Mouse (Mus musculus) intestine, embryonic 14.5 days (tissue): ENCODE data around the gene Tff2. TPM values are rescaled to one million over a fixed set of nuclear protein-coding genes. Genes with fewer than 3 reads are reported as not detected.

ENCODE experiments used
- ATAC-seq: fragments of 200-750 bp; cut with Nextera tagmentation; replicated peaks from 2 replicates; pipeline ENCODE4 v1.8.0; 2017; ENCODE audit warnings: low read depth, moderate number of reproducible peaks, moderate TSS enrichment, moderate library complexity; ENCODE audit not compliant: low FRiP score, low TSS enrichment
- DNase-seq: peaks from one replicate; pipeline ENCODE4 v3.0.0-alpha.2; 2018; ENCODE audit warnings: low spot score
- H3K27ac ChIP-seq: fragments of 300-500 bp; sonication (generic); 2 replicates; pipeline ENCODE4 v1.5.1; 2014; ENCODE audit warnings: low read depth, mild to moderate bottlenecking, control low read depth
- H3K27me3 ChIP-seq: fragments of 300-500 bp; sonication (generic); replicated peaks from 2 replicates; pipeline ENCODE4 v1.6.1; 2014; ENCODE audit warnings: low read length, control low read depth; ENCODE audit not compliant: control insufficient read depth, insufficient read depth
- H3K36me3 ChIP-seq: fragments of 300-500 bp; sonication (generic); 2 replicates; pipeline ENCODE4 v1.6.1; 2014; ENCODE audit warnings: low read length, control low read depth; ENCODE audit not compliant: control insufficient read depth, insufficient read depth
- H3K4me1 ChIP-seq: fragments of 300-500 bp; sonication (generic); replicated peaks from 2 replicates; pipeline ENCODE4 v1.6.1; 2014; ENCODE audit warnings: low read length, control low read depth, mixed read lengths; ENCODE audit not compliant: control insufficient read depth, insufficient read depth
- H3K4me2 ChIP-seq: fragments of 300-500 bp; sonication (generic); 2 replicates; pipeline ENCODE4 v1.6.1; 2014; ENCODE audit warnings: low read length
- H3K4me3 ChIP-seq: fragments of 300-500 bp; sonication (generic); 2 replicates; pipeline ENCODE4 v1.5.1; 2014; ENCODE audit warnings: low read depth, low read length, control low read depth, mixed read lengths
- H3K9ac ChIP-seq: fragments of 300-500 bp; sonication (generic); 2 replicates; pipeline ENCODE4 v1.6.1; 2014; ENCODE audit warnings: mild to moderate bottlenecking, low read length
- H3K9me3 ChIP-seq: fragments of 300-500 bp; sonication (generic); 2 replicates; pipeline ENCODE4 v1.6.1; 2016; ENCODE audit warnings: low read length, control low read depth; ENCODE audit not compliant: control insufficient read depth
- WGBS: fragments of 180-500 bp; shearing (Covaris S2); extraction: QIAGEN DNeasy Blood & Tissue Kit; methylation state at CpG from one replicate; pipeline ENCODE4 v1.1.7; 2014; 5-methylcytosine and 5-hydroxymethylcytosine counted together
- polyA plus RNA-seq: library from polyadenylated mRNA; unstranded; fragments of >200 nt; fragmentation: Nextera tagmentation; extraction: Ambion mirVana; gene quantifications from 2 replicates; pipeline ENCODE4 v1.2.1, GENCODE M21; 2014

Gene Tff2
- polyA plus RNA-seq, 1 experiment from 2014 or later: 2.0 TPM

DNA sequence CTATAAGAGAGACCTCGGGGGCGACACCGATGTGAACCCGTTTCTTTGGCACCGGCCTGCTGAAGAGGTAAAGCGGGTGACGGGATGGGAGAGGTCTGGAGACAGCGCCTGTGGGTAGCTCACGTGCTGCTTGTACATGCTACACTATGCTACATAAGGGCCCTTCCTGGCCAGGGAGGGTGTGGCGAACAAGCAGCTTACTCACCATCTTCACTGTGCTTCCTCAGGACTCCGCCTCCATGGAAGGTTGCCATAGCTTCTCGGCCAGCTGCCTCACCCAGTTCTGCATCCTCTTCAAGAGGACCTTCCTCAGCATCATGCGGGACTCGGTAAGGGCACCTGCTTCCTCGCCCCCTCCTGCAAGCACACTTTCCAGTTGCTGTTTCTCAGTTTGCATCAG is 35.7 kb downstream of the Tff2 start:
- ATAC-seq (no peak), DNase-seq (no peak)
- Histone ChIP-seq H3K27ac (no peak overlapping the region), H3K4me1 (no peaks in the 10 kb centered on the region), H3K9me3 (no peaks in the 10 kb centered on the region), H3K9ac (no peak overlapping the region), H3K4me3 (no peak overlapping the region), H3K4me2 (no peak overlapping the region), H3K36me3 (no peaks in the 10 kb centered on the region), H3K27me3 (no peaks in the 10 kb centered on the region)
- 88% methylated on average over 15 of the region's 15 CpGs for WGBS

DNA sequence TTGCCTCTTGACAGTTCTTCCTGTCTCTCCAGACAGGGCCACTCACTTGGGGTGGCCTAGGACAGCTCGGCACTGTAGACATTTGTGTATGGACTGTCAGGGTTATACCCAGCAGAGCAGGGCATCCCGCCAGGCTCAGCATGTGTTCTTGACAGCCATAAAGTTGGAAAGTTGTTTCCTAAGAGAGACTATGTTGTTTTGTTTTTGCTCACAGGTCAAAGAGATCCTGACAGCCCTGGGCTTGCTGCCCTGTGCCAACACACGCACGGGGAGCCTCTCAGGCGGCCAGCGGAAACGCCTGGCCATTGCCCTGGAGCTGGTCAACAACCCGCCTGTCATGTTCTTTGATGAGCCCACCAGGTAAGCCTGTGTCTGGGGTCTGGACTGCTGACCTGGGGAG is 40.3 kb downstream of the Tff2 start:
- H3K4me1 ChIP-seq: no peaks in the 10 kb centered on the region
- ATAC-seq (no peak), DNase-seq (no peak)
- no peak overlapping the region for H3K4me2 ChIP-seq
- no peaks in the 10 kb centered on the region for H3K9me3 ChIP-seq
- H3K27ac ChIP-seq: no peak overlapping the region
- 83% methylated on average over 8 of the region's 8 CpGs for WGBS
- H3K27me3 ChIP-seq: no peaks in the 10 kb centered on the region
- H3K9ac ChIP-seq: no peak overlapping the region
- H3K36me3 ChIP-seq: no peaks in the 10 kb centered on the region
- no peak overlapping the region for H3K4me3 ChIP-seq

DNA sequence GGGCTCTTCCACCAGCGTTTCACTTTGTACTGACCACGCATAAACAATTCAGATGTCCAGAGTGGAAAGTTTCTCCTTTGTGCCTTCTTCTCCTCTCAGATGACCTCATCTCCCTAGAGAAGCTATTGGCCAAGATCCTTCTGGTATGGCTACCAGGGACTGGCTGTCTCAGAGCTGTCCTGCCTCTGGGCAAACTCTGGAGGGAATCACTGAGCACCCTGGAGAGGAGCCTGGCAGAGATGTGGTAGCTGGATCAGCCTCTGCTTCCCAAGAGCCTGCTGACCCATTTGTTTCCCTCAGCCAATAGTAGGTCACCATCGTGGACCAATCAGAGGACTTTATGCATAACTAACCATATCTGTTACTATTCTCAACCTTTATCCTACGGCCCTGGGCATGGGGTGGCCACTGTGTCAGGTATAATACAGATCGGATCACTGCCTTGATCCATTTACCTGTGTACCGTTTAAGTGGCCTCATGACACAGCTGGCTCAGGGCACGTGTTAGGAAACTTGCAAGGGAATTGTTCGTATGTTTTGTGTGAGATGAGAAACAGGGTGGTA is 41.0 kb downstream of the Tff2 start:
- Histone ChIP-seq H3K4me2 (no peak overlapping the region), H3K36me3 (no peaks in the 10 kb centered on the region), H3K27me3 (no peaks in the 10 kb centered on the region), H3K9ac (no peak overlapping the region), H3K9me3 (no peaks in the 10 kb centered on the region), H3K4me3 (no peak overlapping the region), H3K27ac (no peak overlapping the region), H3K4me1 (no peaks in the 10 kb centered on the region)
- ATAC-seq: no peak
- no peak for DNase-seq
- WGBS: 87% methylated on average over 8 of the region's 8 CpGs

DNA sequence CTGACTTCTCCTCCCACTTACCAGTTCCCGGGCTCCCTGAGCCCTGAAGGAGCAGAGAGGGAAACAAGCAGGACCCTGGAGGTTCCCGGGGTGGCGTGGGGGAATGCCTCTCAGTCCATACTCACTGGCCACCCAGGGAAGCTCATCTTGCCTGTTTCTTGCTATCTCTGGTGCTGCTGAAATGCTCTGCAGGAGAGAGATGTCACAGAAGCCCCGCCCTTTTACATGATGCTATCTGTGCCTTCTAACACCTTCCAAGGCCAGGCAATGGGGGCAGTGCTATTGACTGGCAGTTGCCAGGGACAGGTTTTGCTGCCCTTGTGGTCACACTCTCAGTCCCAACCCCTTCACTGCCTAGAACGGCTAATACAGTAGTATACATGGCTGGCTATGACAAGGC is 45.3 kb downstream of the Tff2 start:
- Histone ChIP-seq H3K4me1 (no peaks in the 10 kb centered on the region), H3K27ac (no peak overlapping the region), H3K9me3 (no peaks in the 10 kb centered on the region), H3K36me3 (no peaks in the 10 kb centered on the region), H3K4me3 (no peak overlapping the region), H3K27me3 (no peaks in the 10 kb centered on the region), H3K9ac (no peak overlapping the region), H3K4me2 (no peak overlapping the region)
- DNase-seq: no peak
- no peak for ATAC-seq
- WGBS: 68% methylated on average over 5 of the region's 5 CpGs

DNA sequence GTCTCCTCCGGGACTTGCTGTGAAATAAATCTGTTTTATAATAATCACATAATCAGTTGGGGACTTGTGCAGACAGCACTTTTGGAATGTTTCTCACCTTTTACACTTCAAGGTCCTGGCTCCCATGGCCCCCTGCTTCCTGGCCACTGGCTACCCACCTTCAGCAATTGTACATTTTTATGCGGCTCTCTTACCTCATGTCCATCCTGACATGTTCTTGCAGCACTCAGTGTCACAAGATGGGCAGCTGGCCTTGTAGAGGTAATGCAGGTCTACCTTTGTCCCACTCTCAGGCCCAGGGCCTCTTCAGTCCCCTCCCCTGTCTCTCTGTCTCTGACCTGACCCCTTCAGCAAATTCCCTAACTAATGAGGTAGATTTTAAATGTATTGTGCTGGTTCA is 47.2 kb downstream of the Tff2 start:
- Histone ChIP-seq H3K4me2 (no peak overlapping the region), H3K36me3 (no peaks in the 10 kb centered on the region), H3K4me3 (no peak overlapping the region), H3K27me3 (no peaks in the 10 kb centered on the region), H3K27ac (no peak overlapping the region), H3K9me3 (no peaks in the 10 kb centered on the region), H3K9ac (no peak overlapping the region), H3K4me1 (no peaks in the 10 kb centered on the region)
- WGBS: 97% methylated on average over 2 of the region's 2 CpGs
- DNase-seq: no peak
- no peak for ATAC-seq

DNA sequence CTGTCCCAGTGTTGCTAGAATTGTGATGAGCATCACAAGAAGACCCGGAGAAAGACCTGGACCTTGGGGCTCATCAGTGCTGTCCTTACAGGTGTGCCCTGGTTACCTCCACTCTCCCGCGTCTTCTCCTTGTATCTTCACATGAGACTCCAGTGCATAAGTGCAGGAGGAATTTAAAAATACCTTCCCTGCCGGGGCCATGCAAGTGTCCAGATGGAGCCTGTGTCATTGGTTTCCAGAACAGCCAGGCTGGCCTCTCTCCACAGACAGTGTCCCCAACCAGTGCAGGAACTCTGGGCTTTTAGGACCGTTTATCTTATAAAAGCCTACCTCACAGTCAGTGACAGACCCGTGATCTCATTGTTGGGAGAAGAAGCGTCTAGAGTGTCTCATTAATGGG is 48.5 kb downstream of the Tff2 start:
- Histone ChIP-seq H3K4me2 (no peak overlapping the region), H3K27me3 (no peaks in the 10 kb centered on the region), H3K27ac (no peak overlapping the region), H3K9me3 (no peaks in the 10 kb centered on the region), H3K4me1 (no peaks in the 10 kb centered on the region), H3K36me3 (no peaks in the 10 kb centered on the region), H3K9ac (no peak overlapping the region), H3K4me3 (no peak overlapping the region)
- ATAC-seq: no peak
- no peak for DNase-seq
- WGBS: 81% methylated on average over 7 of the region's 7 CpGs

DNA sequence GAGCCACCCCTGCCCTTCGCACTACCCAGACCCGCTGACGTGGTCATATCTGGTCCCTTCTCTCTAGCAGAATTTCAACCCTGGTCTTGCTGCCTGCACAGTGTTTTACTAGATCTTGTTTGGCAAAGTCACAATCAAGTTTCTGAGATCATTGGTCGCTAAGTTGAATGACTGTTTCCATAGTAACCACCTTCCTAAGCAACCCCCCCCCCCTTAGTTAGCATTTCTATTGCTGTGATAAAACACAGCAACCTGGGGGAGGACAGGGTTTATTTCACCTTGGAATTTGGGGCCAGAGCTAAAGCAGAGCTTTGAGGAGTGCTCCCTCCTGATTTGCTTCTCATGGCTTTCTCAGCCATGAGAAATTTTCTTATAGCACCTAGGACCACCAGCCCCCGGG is 49.3 kb downstream of the Tff2 start:
- Histone ChIP-seq H3K36me3 (no peaks in the 10 kb centered on the region), H3K9me3 (no peaks in the 10 kb centered on the region), H3K27me3 (no peaks in the 10 kb centered on the region), H3K9ac (no peak overlapping the region), H3K4me3 (no peak overlapping the region), H3K4me1 (no peaks in the 10 kb centered on the region; the same call in 1 of the 2 replicates), H3K4me2 (no peak overlapping the region), H3K27ac (no peak overlapping the region)
- WGBS: 48% methylated on average over 5 of the region's 5 CpGs
- no peak for DNase-seq
- no peak for ATAC-seq

Other genes starting within 250 kb of the Tff2 start
- 0.31 and 0.37 TPM in 2 replicates for gene Glp1r, start 242.5 kb downstream of the Tff2 start, polyA plus RNA-seq
- gene Umodl1, start 189.6 kb downstream of the Tff2 start, polyA plus RNA-seq: not detected in 2 replicates
- gene Abcg1, start 86.6 kb downstream of the Tff2 start, polyA plus RNA-seq: 5.0 and 5.1 TPM in 2 replicates
- 315 and 426 TPM in 2 replicates for gene Tff3, start 14.6 kb downstream of the Tff2 start, polyA plus RNA-seq
- gene Tff1, start 21.0 kb upstream of the Tff2 start, polyA plus RNA-seq: 12.7 and 17.2 TPM in 2 replicates
- gene Tmprss3, start 54.7 kb upstream of the Tff2 start, polyA plus RNA-seq: 0.12 TPM in 2 replicates
- 0.14 and 0.19 TPM in 2 replicates for gene Ubash3a, start 63.6 kb upstream of the Tff2 start, polyA plus RNA-seq
- 0.80 and 1.2 TPM in 2 replicates for gene Rsph1, start 133.1 kb upstream of the Tff2 start, polyA plus RNA-seq
- 14.7 and 14.8 TPM in 2 replicates for gene Slc37a1, start 142.5 kb upstream of the Tff2 start, polyA plus RNA-seq
- 61.0 and 76.0 TPM in 2 replicates for gene Pde9a, start 241.9 kb upstream of the Tff2 start, polyA plus RNA-seq